Mouse (Mus musculus) cerebellum, adult (tissue): ENCODE results near the gene Zfp358.

Experiments
- ATAC-seq: cut with Nextera tagmentation; 2 replicates; pipeline ENCODE4 v1.9.2; 2017; ENCODE audit warnings: mild to moderate bottlenecking, moderate library complexity, mixed read lengths; ENCODE audit not compliant: insufficient number of reproducible peaks, low FRiP score, low TSS enrichment

Gene Zfp358

GRCm38 (mm10) chr8:3492901-3493844 is at the start of gene Zfp358:
Gene Zfp358, plus strand, starts transcription at chr8:3493138.
- peak; percentile 91 for ATAC-seq

DNA sequence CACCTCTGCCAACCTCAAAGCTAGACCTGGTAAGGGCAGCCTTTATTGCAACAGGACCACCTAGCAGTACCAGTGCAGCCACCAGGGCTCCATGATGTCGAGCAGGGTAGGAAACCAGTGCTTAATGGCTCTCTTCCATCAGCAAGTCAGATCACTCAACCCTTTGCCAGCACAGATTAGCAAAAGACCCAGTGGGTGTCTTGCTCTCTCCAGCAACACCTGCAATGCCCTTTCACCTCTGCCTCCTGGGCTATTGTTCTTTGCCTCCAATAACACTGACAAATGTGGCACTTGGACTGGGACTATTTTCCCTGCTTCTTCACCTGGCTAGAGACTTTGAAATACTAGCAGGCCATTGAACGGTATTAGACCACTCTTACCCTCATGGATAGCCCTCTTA is 43.7 kb upstream of the Zfp358 start:
- ATAC-seq, result no peak

- peak; percentile 54; the same call in 1 of the 2 replicates for ATAC-seq
Observed at GRCm38 (mm10) chr8:3450670-3451069, 42.3 kb upstream of the Zfp358 start.

DNA sequence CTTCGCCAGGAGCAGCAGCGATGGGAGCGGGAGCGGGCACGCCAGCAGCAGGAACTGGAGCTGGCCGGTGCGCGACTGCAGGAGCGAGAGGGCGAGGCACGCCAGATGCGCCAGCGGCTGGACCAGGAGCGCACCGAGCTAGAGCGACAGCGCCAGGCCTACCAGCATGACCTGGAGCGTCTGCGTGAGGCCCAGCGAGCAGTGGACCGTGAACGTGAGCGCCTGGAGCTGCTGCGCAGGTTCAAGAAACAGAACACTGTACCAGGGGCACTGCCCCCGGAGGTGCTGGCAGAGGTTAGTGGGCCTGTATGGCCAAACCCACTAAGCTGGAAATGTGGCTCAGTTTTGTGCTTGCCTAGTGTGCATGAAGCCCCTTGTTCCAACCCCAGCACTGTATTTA is 40.9 kb upstream of the Zfp358 start:
- no peak for ATAC-seq

DNA sequence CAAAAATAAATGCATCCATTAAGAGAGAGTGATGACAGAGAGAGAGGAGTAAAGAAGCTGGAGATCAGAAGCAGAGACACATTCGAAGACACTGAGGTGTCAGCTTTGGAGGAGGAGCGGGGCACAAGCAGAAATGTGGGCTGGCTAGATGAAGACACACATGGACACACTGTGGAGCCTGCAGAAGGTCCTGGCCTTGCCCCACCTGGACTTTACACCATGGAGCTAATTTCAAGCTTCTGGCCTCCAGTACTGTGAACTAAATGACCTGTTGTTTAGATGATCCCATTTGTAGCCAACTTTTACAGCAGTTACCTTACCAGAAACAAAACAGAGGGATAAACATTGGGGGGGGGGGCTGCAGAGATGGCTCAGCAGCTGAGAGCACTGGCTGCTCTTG is 29.7 kb upstream of the Zfp358 start:
- no peak for ATAC-seq

DNA sequence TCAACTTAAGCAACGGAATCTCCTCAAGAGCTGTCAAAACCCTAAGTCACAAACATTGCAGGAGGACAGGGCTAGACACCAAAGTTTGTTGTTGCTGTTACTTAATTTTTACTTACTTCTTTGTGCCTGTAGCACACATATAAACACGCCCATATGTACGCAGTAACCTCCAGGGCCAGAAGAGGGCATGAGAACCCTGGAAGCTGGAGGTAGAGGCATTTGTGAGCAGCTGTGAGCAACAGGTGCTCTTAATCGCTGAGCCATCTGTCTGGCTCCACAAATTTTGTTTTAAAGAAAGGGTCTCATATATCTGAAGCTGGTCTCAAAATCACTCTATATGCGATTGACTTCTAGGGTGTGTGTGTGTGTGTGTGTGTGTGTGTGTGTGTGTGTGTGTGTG is 28.6 kb upstream of the Zfp358 start:
- no peak for ATAC-seq

GRCm38 (mm10) chr8:3467006-3467885 is 25.7 kb upstream of the Zfp358 start, which contains the start of gene Pex11g:
Gene Pex11g, minus strand, starts transcription at chr8:3467680.
- ATAC-seq, result peak; percentile 92

DNA sequence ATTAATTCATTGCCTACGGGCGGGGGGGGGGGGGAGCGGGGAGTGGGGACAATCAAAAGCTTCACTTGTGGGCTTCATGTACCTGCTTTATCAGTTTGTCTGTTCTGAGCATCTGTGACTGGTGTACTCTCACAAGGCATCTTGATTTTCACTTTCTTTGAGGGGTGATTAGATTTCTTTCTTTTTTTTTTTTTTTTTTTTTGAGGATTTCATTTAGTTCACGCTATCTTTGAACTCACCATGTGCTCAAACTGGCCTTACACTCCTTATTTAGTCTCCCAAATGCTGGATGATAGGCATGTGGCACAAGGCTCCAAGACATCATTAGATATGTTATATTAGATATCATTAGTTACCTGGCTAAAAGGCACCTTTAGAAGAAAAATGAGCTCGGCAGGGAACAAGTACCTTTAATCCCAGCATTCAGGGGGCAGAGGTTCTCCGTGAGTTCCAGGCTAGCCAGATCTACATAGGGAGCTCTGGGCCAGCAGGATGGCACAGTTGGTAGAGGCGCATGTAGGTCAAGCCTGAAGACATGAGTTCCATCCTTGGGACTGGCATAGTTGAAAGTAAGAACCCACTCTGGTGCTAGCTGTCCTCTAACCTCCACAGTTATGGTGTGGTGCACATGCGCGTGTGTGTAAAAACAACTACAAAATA is 24.9 kb upstream of the Zfp358 start:
- ATAC-seq, result no peak

GRCm38 (mm10) chr8:3468838-3469237 is 24.1 kb upstream of the Zfp358 start:
- ATAC-seq, result no peak

DNA sequence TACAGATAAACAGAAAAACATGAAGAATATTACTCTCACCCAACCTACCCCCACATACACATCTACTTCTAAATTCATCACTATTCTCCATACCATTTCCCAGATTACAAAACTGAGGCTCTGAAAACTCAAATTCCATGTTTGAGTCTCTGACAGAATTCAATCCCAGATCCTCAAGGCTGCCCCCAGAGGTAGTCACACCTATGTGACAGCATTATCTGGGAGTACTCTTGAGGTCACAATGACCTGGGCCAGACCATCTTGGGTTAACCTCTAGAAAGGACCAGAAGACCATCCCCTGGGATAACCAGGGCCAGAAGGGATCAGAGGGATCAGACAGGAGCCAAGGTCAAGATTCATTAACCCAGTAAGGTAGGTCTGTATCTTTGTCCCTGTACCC is 22.4 kb upstream of the Zfp358 start, which contains the start of gene Tex45:
TSS of gene Tex45 (plus strand) at position 301 of the 400 bp plus-strand sequence.
- no peak for ATAC-seq

DNA sequence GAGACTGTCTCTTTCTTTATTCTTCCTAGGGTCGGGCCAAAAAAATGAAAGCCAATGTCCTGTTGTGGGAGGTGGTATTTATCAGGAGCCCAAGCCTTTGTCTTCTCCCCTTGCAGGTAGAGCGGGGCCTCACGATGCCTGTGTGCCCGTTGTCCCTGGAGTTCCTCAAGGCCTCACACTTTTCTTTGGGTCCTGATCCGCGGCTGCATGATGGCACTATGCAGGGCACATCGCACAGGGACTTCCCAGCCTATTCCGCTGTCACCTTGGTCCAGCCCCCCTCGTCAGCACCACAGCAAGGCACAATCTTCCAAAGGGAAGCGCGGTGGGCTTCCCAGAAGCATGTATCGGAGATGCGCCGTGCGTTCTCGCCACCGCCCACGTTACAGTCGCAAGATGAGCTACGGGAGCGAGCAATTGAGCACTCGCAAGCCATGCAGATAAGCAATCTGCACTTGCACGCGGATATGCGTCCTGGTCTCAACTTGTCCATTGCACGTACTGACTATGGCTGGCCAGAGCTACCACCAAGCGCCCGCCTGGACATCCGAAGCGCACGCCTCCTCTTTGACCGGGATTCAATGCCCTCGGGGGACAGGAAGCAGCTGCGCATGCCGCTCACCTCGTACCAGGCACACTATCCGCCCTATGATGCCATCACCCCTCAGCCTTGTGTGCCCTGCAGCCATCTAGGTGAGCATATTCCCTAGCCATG is 17.1 kb upstream of the Zfp358 start:
- ATAC-seq, result no peak

GRCm38 (mm10) chr8:3480221-3480785 is 12.6 kb upstream of the Zfp358 start:
- no peak for ATAC-seq

DNA sequence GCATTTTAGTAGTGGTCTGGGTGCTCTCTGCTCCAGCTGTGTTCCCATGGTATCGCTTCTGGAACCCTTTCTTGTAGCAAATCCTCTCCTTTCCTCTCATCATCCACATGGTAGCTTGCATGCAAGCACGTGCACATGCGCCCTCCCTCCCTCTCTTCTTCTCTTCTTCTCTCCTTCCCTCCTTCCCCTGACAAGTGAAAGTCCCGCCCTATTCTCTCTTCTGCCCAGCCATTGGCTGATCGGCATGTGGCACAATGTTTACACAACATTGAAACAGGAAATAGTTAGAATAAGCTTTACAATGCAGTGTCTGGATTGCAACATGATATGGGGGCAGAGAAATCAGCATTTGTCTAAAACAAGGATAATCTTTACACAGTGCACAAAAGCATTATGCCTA is 11.3 kb upstream of the Zfp358 start:
- ATAC-seq, result no peak

DNA sequence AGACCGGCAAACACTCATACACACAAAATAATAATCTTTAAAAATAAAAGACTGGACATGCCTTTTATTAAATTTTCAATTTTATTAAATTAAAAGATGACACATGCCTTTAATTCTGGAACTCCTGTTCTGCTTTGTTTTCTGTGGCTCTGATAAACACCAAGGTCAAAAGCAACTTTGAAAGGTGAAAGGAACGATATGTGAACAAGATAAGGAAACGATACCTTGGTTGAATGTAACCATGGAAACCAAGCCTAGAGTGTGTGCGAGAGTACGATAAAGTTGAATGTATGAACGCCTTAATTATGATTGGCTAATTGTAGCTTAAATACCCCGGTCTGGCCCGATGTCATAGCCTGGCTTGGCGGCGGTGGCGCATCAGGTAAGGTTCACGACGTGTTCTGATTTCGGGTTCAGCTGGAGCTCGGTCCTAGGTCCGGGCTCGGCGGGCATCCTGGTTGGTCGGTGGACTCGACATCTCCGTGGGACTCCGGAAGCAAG is 10.6 kb upstream of the Zfp358 start:
- ATAC-seq, result no peak

DNA sequence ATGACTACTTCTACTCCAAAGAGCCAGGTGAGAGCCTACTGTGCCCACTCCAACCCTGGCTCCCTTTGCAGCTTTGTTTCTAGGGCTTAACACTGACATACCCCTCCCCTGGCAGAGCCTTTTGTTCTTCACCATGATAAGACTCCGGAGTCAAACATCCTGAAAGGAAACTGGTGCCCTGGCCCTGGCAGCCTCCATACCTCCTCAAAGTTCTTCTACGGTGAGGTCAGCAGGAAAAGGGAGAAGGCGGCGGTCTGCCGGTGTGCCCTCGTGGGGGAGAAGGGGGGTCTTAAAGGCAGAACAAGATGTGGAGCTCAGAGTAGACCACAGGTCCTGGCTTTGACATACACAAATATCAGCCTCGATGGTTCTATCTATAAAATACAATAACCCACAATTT is 9.4 kb upstream of the Zfp358 start:
- no peak for ATAC-seq

DNA sequence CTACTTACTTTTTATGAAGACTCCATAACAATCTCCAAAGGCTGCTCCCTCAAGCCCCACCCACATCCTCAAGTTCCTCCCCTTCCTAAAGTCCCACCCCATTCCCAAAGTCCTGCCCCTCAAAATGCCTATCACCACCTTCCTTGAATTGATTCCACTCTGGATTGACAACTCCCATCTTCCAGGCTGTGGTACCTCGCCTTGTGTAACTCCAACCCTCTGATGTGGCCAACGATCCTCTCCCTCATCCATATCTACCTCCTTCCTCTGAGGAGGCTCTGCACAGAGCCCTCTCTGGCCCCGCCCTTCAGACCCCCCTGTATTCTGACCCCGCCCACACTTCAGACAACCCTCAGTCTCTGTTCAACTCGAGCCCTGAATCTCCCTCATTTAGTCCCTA is 7.7 kb upstream of the Zfp358 start:
- ATAC-seq, result no peak

GRCm38 (mm10) chr8:3493845-3494208 is 889 bp downstream of the Zfp358 start:
- no peak for ATAC-seq

DNA sequence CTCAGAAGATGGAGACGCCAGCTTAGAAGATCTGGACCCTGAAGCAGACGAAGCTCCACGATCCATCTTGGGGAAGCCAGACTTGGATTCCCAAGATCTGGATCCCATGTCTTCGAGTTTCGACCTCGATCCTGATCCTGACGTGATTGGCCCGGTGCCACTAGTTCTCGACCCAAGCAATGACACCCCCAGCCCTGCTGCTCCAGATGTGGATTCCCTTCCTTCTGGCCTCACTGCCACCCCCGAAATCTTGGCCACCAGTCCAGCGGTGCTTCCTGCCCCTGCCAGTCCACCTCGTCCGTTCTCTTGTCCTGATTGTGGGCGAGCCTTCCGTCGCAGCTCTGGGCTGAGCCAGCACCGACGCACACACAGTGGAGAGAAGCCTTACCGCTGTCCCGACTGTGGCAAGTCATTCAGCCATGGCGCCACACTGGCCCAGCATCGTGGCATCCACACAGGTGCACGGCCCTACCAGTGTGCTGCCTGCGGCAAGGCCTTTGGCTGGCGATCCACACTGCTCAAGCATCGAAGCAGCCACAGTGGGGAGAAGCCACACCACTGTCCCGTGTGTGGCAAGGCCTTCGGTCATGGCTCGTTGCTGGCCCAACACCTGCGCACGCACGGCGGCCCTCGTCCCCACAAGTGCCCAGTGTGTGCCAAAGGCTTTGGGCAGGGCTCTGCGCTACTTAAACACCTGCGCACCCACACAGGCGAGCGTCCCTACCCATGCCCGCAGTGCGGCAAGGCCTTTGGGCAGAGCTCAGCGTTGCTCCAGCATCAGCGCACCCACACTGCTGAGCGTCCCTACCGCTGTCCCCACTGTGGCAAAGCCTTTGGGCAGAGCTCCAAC is 2.9 kb downstream of the Zfp358 start:
- ATAC-seq, result no peak

DNA sequence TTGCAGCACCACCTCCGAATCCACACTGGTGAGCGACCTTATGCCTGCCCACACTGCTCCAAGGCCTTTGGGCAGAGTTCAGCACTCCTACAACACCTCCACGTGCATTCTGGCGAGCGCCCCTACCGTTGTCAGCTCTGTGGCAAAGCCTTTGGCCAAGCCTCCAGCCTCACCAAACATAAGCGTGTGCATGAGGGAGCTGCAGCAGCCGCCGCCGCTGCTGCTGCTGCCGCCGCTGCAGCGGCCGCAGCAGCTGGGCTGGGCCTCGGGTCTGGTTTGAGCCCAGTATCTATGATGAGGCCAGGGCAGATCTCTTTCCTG is 3.5 kb downstream of the Zfp358 start:
- ATAC-seq, result no peak
